Mouse (Mus musculus): ENCODE measurements around the gene S1pr4.

S1pr4 gene

GRCm38 (mm10) chr10:81519227-81519977 lies 19.5 kb upstream of the S1pr4 start:
- in situ Hi-C loops (cut with MboI; ENCODE audit: low sequenced_read_pairs) = no loop called here

- in situ Hi-C loops (cut with MboI; ENCODE audit: low sequenced_read_pairs) = no loop called here
These were observed 18.6 kb upstream of the S1pr4 start for GRCm38 (mm10) chr10:81518546-81518945.

DNA sequence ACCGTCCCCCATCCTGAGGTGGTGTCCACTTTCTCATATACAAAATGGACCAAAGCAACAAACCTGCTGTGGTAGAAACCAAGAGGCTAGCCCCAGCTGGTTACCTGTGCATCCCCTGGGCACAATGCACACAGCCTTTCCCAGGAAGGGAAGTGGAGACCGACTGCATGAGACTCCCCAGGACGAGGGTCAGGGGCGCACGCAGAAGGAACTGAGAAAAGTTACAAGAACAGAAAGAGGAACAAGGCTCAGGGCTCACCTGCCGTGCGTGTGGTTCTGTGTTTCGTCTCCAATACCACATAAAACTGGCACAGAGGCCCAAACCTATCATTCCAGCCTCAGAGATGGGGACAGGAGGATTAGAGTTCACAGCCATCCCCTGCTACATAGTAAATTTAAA lies 17.3 kb upstream of the S1pr4 start:
- in situ Hi-C loops (cut with MboI; ENCODE audit: low sequenced_read_pairs) = no loop called here

DNA sequence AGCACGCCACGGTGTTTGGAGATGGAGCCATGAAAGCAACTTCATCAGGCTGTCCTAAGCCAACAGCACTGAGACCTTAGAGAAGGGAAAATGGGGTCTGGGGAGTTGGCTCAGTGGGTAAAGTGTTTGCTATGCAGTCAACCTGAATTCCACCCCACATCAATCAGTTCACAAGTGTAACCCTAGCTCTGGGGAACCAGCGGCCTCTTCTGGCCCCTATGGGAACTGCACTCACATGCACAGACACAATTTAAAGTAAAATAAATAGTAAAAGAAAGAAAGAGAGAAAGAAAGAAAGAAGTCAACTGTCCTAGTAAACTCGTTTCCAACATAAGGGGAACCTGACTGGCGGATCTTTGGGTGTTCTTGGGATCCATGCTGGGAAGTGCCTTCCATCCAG lies 13.9 kb upstream of the S1pr4 start:
- in situ Hi-C loops (cut with MboI; ENCODE audit: low sequenced_read_pairs) = no loop called here

DNA sequence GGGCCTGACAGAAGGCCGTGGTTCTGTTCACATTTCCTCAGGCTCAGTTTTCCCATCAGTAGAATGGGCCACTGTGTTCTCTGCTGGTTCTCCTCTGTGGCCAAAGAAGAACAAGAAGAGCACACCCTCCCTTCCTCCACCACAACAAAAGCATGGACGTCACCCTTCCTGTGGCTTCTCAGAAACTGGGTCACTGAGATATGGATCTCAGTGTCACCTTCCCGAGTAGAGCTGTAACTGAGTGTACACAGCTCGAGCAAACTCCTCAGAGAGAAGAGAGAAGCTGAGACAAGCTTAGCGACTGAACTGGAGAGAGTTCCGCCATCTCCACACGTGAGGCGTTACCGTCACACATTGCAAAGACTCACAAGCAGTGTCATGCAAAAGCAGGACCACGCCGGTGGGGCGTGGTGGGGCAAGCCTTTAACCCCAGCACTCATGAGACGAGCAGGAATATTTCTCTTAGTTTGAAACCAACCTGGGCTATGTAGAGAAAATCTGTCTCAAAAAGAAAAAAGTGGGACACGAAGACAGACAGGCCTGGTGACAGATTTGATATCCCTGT lies 10.4 kb upstream of the S1pr4 start:
- in situ Hi-C loops (cut with MboI; ENCODE audit: low sequenced_read_pairs) = no loop called here

- in situ Hi-C loops (cut with MboI; ENCODE audit: low sequenced_read_pairs) = no loop called here
These were observed 8.0 kb upstream of the S1pr4 start for GRCm38 (mm10) chr10:81507691-81508489.

DNA sequence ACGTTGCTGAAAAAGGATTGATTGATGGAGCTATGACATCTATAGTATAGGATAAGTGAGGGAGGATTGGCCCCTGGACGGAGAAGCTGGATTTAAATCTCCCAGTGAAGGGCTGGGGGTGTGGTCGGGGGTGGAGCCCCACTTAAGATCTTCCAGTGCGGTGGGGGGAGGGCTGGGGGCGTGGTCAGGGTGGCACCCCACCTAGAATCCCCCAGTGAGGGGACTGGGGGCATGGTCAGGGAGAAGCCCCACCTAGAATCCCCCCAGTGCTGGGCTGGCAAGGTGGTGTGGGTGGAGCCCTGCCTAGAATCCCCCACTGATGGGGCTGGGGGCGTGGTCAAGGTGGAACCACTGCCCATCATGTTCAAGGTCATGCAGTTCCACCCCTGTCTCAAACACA lies 7.2 kb upstream of the S1pr4 start:
- in situ Hi-C loops (cut with MboI; ENCODE audit: low sequenced_read_pairs) = no loop called here

DNA sequence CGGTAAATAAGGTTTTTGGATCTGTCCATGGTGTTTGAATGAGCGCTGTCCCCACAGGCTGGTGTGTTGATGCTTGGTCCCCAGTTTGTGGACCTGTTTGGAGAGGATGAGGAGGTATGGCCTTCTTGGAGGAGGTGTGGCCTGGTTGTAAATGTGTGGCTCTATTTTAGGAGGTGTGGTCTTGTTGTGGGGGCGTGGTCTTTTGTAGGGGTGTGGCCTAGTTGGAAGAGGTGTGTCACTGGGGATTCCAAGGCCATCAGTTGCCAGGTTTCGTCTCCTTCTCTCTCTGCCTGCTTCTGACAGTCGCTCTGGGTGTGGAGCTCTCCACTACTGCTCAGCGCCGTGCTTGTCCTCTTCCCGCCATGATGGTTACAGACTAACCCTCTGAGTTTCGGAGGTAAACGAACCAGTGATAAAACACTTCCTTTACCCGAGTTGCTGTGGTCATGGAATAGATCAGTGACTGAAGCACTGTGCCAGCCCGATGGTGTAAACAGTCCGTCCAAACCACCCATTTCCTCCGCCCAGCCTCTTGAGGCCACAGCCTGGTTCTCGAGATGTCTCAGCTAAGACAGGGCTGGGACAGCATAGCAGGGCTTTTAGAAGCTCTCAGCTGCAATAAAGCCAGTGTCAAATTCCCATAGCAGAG lies 5.2 kb upstream of the S1pr4 start:
- in situ Hi-C loops (cut with MboI; ENCODE audit: low sequenced_read_pairs) = no loop called here

DNA sequence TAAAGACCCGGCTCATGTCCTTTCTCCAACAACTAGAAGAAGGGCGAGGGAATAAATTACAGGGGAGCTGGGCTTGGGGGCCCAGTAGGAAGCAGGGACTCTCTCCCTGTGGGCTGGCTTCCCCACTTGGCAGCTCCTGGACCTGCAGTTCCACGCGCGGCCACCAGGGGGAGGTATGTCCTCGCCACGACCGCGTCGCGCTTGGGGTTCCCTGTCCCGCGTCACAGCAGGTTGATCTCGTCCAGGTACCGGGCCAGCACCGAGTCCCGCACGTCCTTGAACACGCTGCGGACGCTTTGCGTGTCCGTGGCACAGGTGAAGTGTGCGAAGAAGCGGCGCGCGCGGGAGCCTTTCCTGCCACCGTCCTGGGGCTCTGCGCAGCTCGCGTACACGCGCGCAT lies 2.7 kb upstream of the S1pr4 start:
- in situ Hi-C loops (cut with MboI; ENCODE audit: low sequenced_read_pairs) = no loop called here

GRCm38 (mm10) chr10:81501863-81502262 lies 1.9 kb upstream of the S1pr4 start:
- in situ Hi-C loops (cut with MboI; ENCODE audit: low sequenced_read_pairs) = no loop called here

GRCm38 (mm10) chr10:81499250-81499901 lies 556 bp downstream of the S1pr4 start:
- in situ Hi-C loops (cut with MboI; ENCODE audit: low sequenced_read_pairs) = no loop called here

- in situ Hi-C loops (cut with MboI; ENCODE audit: low sequenced_read_pairs) = no loop called here
These were observed 1.3 kb downstream of the S1pr4 start for GRCm38 (mm10) chr10:81498316-81499249.

GRCm38 (mm10) chr10:81497401-81498270 lies 2.3 kb downstream of the S1pr4 start:
- in situ Hi-C loops (cut with MboI; ENCODE audit: low sequenced_read_pairs) = no loop called here

- in situ Hi-C loops (cut with MboI; ENCODE audit: low sequenced_read_pairs) = no loop called here
These were observed 3.0 kb downstream of the S1pr4 start for GRCm38 (mm10) chr10:81496969-81497368.

DNA sequence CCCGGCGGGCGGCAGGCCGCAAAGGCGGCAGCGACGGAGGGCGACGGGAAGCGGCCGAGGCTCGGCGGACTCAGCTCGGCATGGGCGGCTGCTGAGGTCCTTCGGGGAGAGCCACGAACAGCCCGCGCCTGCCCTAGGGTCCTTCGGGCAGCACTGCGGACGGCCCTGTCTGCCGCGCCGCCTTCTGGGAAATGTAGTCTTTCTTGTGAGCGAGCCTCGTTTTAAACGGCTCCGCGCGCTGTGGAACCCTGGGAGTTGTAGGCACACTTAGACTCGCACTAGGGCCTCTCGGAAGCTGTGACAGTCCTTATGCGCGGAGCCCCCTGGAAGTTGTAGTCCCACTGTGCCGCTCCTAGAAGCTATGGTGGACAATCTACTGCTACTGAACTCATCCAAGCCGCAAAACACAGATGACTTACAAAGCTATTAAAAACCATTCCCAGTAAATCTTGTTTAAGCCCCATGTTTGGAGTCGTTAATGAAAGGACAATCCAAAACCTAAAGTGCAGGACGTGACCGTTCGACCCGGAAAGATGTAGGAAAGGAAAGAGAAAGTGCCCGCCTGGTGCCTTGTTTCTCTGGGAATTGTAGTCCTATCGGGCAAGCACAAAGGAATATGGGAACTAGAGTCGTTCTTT lies 3.5 kb downstream of the S1pr4 start, which contains the start of gene Ncln:
Gene Ncln, minus strand, starts transcription at position 129 of the 638 bp plus-strand sequence.
- in situ Hi-C loops (cut with MboI; ENCODE audit: low sequenced_read_pairs) = no loop called here

GRCm38 (mm10) chr10:81495616-81496263 lies 4.2 kb downstream of the S1pr4 start:
- in situ Hi-C loops (cut with MboI; ENCODE audit: low sequenced_read_pairs) = no loop called here

DNA sequence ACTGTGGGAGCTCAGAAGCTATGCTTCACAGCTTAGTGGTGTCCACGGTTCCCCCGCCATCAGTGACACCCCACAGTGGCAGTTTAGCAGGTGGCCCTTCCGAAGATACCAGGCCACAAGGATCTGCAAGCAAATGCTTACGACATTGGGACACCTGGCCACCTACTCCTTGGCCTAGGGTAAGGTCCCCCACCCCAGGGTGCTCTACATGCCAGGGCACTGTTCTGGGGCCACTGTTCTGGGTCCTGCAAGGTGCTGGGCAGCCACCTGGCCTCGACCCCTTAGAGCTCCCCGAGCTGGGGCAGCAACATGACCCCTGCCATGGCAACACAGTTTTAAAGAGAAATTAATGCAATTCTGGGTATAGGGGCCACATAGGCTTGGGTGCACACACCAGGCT lies 4.8 kb downstream of the S1pr4 start:
- in situ Hi-C loops (cut with MboI; ENCODE audit: low sequenced_read_pairs) = no loop called here
